Mouse (Mus musculus) kidney, embryonic 14.5 days (tissue): ENCODE results near the gene Prm3. TPM values are rescaled to one million over a fixed set of nuclear protein-coding genes. Genes with fewer than 3 reads are reported as not detected.

Source experiments
- ATAC-seq: fragments of 200-750 bp; cut with Nextera tagmentation; 2 replicates; pipeline ENCODE4 v1.8.0; 2017; ENCODE audit warnings: moderate number of reproducible peaks, mild to moderate bottlenecking, moderate TSS enrichment, moderate library complexity; ENCODE audit not compliant: low FRiP score, low TSS enrichment
- H3K27ac ChIP-seq: fragments of 300-500 bp; sonication (generic); 2 replicates; pipeline ENCODE4 v1.5.1; 2014; ENCODE audit warnings: low read depth, mild to moderate bottlenecking, low read length, moderate library complexity, mixed read lengths
- H3K27me3 ChIP-seq: fragments of 300-500 bp; sonication (generic); 2 replicates; pipeline ENCODE4 v1.6.1; 2014; ENCODE audit warnings: mild to moderate bottlenecking, low read length; ENCODE audit not compliant: control insufficient read depth, insufficient read depth
- H3K36me3 ChIP-seq: fragments of 300-500 bp; sonication (generic); 2 replicates; pipeline ENCODE4 v1.6.1; 2014; ENCODE audit warnings: low read length, mixed read lengths; ENCODE audit not compliant: control insufficient read depth, insufficient read depth
- H3K4me1 ChIP-seq: fragments of 300-500 bp; sonication (generic); 2 replicates; pipeline ENCODE4 v1.6.1; 2014; ENCODE audit warnings: low read length, mixed read lengths; ENCODE audit not compliant: control insufficient read depth, insufficient read depth
- H3K4me2 ChIP-seq: fragments of 300-500 bp; sonication (generic); replicated peaks from 2 replicates; pipeline ENCODE4 v1.6.1; 2014; ENCODE audit warnings: low read depth, mild to moderate bottlenecking, low read length
- H3K4me3 ChIP-seq: fragments of 300-500 bp; sonication (generic); 2 replicates; pipeline ENCODE4 v1.5.1; 2014; ENCODE audit warnings: mild to moderate bottlenecking, low read length
- H3K9ac ChIP-seq: fragments of 300-500 bp; sonication (generic); 2 replicates; pipeline ENCODE4 v1.6.1; 2014; ENCODE audit warnings: low read depth, mild to moderate bottlenecking, low read length, moderate library complexity
- H3K9me3 ChIP-seq: fragments of 300-500 bp; sonication (generic); 2 replicates; pipeline ENCODE4 v1.6.1; 2016; ENCODE audit warnings: low read length; ENCODE audit not compliant: control insufficient read depth
- WGBS: fragments of 180-500 bp; shearing (Covaris S2); extraction: QIAGEN DNeasy Blood & Tissue Kit; methylation state at CpG from one replicate; pipeline ENCODE4 v1.1.7; 2014; 5-methylcytosine and 5-hydroxymethylcytosine counted together
- polyA plus RNA-seq: library from polyadenylated mRNA; unstranded; fragments of >200 nt; fragmentation: Nextera tagmentation; extraction: Ambion mirVana; gene quantifications from 2 replicates; pipeline ENCODE4 v1.2.1, GENCODE M21; 2014

The Prm3 gene
- polyA plus RNA-seq, 1 experiment from 2014 or later, result not detected

- peak overlapping the region; percentile 97; the same call in 1 of the 2 replicates for H3K4me2 ChIP-seq
- no peak overlapping the region for H3K9ac ChIP-seq
- peak overlapping the region; percentile 96; the same call in 1 of the 2 replicates for H3K27ac ChIP-seq
- no peaks in the 10 kb centered on the region for H3K9me3 ChIP-seq
- WGBS, result 51% methylated on average over 4 of the region's 4 CpGs
- ATAC-seq, result no peak
- H3K4me1 ChIP-seq, result peaks cover 27% of the 10 kb centered on the region
- no peak overlapping the region for H3K4me3 ChIP-seq
- H3K36me3 ChIP-seq, result peaks cover 4% of the 10 kb centered on the region; the same call in 1 of the 2 replicates
- no peaks in the 10 kb centered on the region for H3K27me3 ChIP-seq
These were observed 3.7 kb downstream of the Prm3 start for GRCm38 (mm10) chr16:10786782-10787547.

GRCm38 (mm10) chr16:10786288-10786687 lies 4.4 kb downstream of the Prm3 start:
- H3K4me3 ChIP-seq, result peak overlapping the region; percentile 56
- H3K9ac ChIP-seq, result peak overlapping the region; percentile 81
- peaks cover 4% of the 10 kb centered on the region; the same call in 1 of the 2 replicates for H3K36me3 ChIP-seq
- H3K9me3 ChIP-seq, result no peaks in the 10 kb centered on the region
- peak overlapping the region; percentile 96 for H3K27ac ChIP-seq
- peak; percentile 33 for ATAC-seq
- H3K4me1 ChIP-seq, result peaks cover 28% of the 10 kb centered on the region
- 0% methylated on average over 9 of the region's 9 CpGs for WGBS
- H3K4me2 ChIP-seq, result peak overlapping the region; percentile 97
- no peaks in the 10 kb centered on the region for H3K27me3 ChIP-seq

GRCm38 (mm10) chr16:10785371-10786231 lies 5.1 kb downstream of the Prm3 start, which contains the start of gene Socs1:
Gene Socs1 (minus strand): TSS chr16:10785536.
- under 1% methylated on average over 53 of the region's 59 CpGs for WGBS
- Histone ChIP-seq H3K4me3 (peak within 1 kb of the TSS; percentile 56), H3K27me3 (no peaks in the 10 kb centered on the region), H3K27ac (peak within 1 kb of the TSS; percentile 96), H3K9ac (peak within 1 kb of the TSS; percentile 81), H3K4me2 (peak within 1 kb of the TSS; percentile 97), H3K9me3 (no peaks in the 10 kb centered on the region), H3K36me3 (peaks cover 4% of the 10 kb centered on the region; the same call in 1 of the 2 replicates), H3K4me1 (peaks cover 28% of the 10 kb centered on the region)
- ATAC-seq, result peak; percentile 85

GRCm38 (mm10) chr16:10784793-10785370 lies 5.8 kb downstream of the Prm3 start:
- H3K4me1 ChIP-seq, result peaks cover 28% of the 10 kb centered on the region
- peak overlapping the region; percentile 96 for H3K27ac ChIP-seq
- H3K9me3 ChIP-seq, result no peaks in the 10 kb centered on the region
- H3K27me3 ChIP-seq, result no peaks in the 10 kb centered on the region
- peaks cover 4% of the 10 kb centered on the region; the same call in 1 of the 2 replicates for H3K36me3 ChIP-seq
- peak; percentile 75 for ATAC-seq
- under 1% methylated on average over 44 of the region's 55 CpGs for WGBS
- peak overlapping the region; percentile 56 for H3K4me3 ChIP-seq
- peak overlapping the region; percentile 81 for H3K9ac ChIP-seq
- peak overlapping the region; percentile 97 for H3K4me2 ChIP-seq

GRCm38 (mm10) chr16:10783883-10784792 lies 6.6 kb downstream of the Prm3 start:
- Histone ChIP-seq H3K4me2 (peak overlapping the region; percentile 97), H3K27me3 (no peaks in the 10 kb centered on the region), H3K9ac (peak overlapping the region; percentile 81), H3K9me3 (no peaks in the 10 kb centered on the region), H3K4me3 (peak overlapping the region; percentile 56), H3K27ac (peak overlapping the region; percentile 96), H3K36me3 (peaks cover 4% of the 10 kb centered on the region; the same call in 1 of the 2 replicates), H3K4me1 (peaks cover 28% of the 10 kb centered on the region)
- 2% methylated on average over 78 of the region's 81 CpGs for WGBS
- ATAC-seq, result no peak

GRCm38 (mm10) chr16:10783451-10783850 lies 7.3 kb downstream of the Prm3 start:
- Histone ChIP-seq H3K4me2 (peak overlapping the region; percentile 97), H3K27ac (no peak overlapping the region), H3K9ac (peak overlapping the region; percentile 81; the same call in 1 of the 2 replicates), H3K27me3 (no peaks in the 10 kb centered on the region), H3K4me3 (peak overlapping the region; percentile 56; the same call in 1 of the 2 replicates), H3K4me1 (peaks cover 28% of the 10 kb centered on the region), H3K36me3 (peaks cover 4% of the 10 kb centered on the region; the same call in 1 of the 2 replicates), H3K9me3 (no peaks in the 10 kb centered on the region)
- WGBS, result 57% methylated on average over 8 of the region's 8 CpGs
- no peak for ATAC-seq

GRCm38 (mm10) chr16:10783152-10783434 lies 7.6 kb downstream of the Prm3 start:
- 35% methylated on average over 1 of the region's 1 CpGs for WGBS
- Histone ChIP-seq H3K36me3 (peaks cover 4% of the 10 kb centered on the region; the same call in 1 of the 2 replicates), H3K27ac (no peak overlapping the region), H3K27me3 (no peaks in the 10 kb centered on the region), H3K9ac (peak overlapping the region; percentile 37; the same call in 1 of the 2 replicates), H3K4me2 (peak overlapping the region; percentile 97), H3K9me3 (no peaks in the 10 kb centered on the region), H3K4me3 (peak overlapping the region; percentile 56; the same call in 1 of the 2 replicates), H3K4me1 (peaks cover 28% of the 10 kb centered on the region)
- no peak for ATAC-seq
